Mouse (Mus musculus) neural tube, embryonic 14.5 days (tissue): ENCODE data around the gene Tbc1d1. TPM values are rescaled to one million over a fixed set of nuclear protein-coding genes. Genes with fewer than 3 reads are reported as not detected.

Experiments
- microRNA-seq: library from miRNA; unstranded; fragments of <30 nt; microRNA quantifications from one replicate; pipeline ENCODE4, GENCODE M21; 2016
- polyA plus RNA-seq: library from polyadenylated mRNA; unstranded; fragments of >200 nt; fragmentation: Nextera tagmentation; extraction: Ambion mirVana; gene quantifications from 2 replicates; pipeline ENCODE4 v1.2.1, GENCODE M21; 2014

The Tbc1d1 gene
- polyA plus RNA-seq, 1 experiment from 2014 or later = 16.0 TPM

Small RNAs within 50 kb of the gene (microRNA-seq; reads per million reads assigned to microRNA genes)
- not detected for gene Gm22395

Other genes with a start within 250 kb of the Tbc1d1 start
- 4.7 and 6.7 TPM in 2 replicates for gene Rell1, start 187.4 kb upstream of the Tbc1d1 start, polyA plus RNA-seq
- gene Pgm2, start 63.4 kb upstream of the Tbc1d1 start, polyA plus RNA-seq = 18.4 and 19.4 TPM in 2 replicates